Mouse (Mus musculus): ENCODE results near the gene Fam227a.
"Not testable (repeated sequence)": the region's sequence is repeated elsewhere in the genome, so short reads cannot be mapped to it uniquely, and the experiment has no call there.

The Fam227a gene

GRCm38 (mm10) chr15:79683707-79684465 is 25.1 kb upstream of the Fam227a start:
- DNase-seq (ENCODE audit: low spot score): no peak

GRCm38 (mm10) chr15:79683146-79683545 is 24.4 kb upstream of the Fam227a start:
- no peak for DNase-seq (ENCODE audit: low spot score)

GRCm38 (mm10) chr15:79681973-79682372 is 23.2 kb upstream of the Fam227a start:
- DNase-seq (ENCODE audit: low spot score): no peak

GRCm38 (mm10) chr15:79677936-79678335 is 19.2 kb upstream of the Fam227a start:
- no peak for DNase-seq (ENCODE audit: low spot score)

- DNase-seq (ENCODE audit: low spot score): not testable (repeated sequence)
Measured at GRCm38 (mm10) chr15:79671828-79672348, 13.1 kb upstream of the Fam227a start.

GRCm38 (mm10) chr15:79670972-79671299 is 12.2 kb upstream of the Fam227a start:
- DNase-seq (ENCODE audit: low spot score): no peak

GRCm38 (mm10) chr15:79670249-79670971 is 11.7 kb upstream of the Fam227a start, which contains the start of gene Tomm22:
Tomm22 (plus strand) TSS chr15:79670861.
- DNase-seq (ENCODE audit: low spot score): peak; percentile 89

- DNase-seq (ENCODE audit: low spot score): no peak
Measured at GRCm38 (mm10) chr15:79669195-79669594, 10.4 kb upstream of the Fam227a start.

- DNase-seq (ENCODE audit: low spot score): no peak
Measured at GRCm38 (mm10) chr15:79664666-79665065, 5.9 kb upstream of the Fam227a start.

GRCm38 (mm10) chr15:79661852-79662251 is 3.1 kb upstream of the Fam227a start:
- DNase-seq (ENCODE audit: low spot score): no peak

- DNase-seq (ENCODE audit: low spot score): peak; percentile 66
Measured at GRCm38 (mm10) chr15:79657837-79658530, 772 bp downstream of the Fam227a start.

- DNase-seq (ENCODE audit: low spot score): no peak
Measured at GRCm38 (mm10) chr15:79656451-79656850, 2.3 kb downstream of the Fam227a start.

- no peak for DNase-seq (ENCODE audit: low spot score)
Measured at GRCm38 (mm10) chr15:79651481-79651880, 7.3 kb downstream of the Fam227a start.

GRCm38 (mm10) chr15:79650569-79650968 is 8.2 kb downstream of the Fam227a start:
- no peak for DNase-seq (ENCODE audit: low spot score)

GRCm38 (mm10) chr15:79648130-79648529 is 10.6 kb downstream of the Fam227a start:
- DNase-seq (ENCODE audit: low spot score): no peak

- DNase-seq (ENCODE audit: low spot score): no peak
Measured at GRCm38 (mm10) chr15:79645483-79645882, 13.3 kb downstream of the Fam227a start.

GRCm38 (mm10) chr15:79641135-79641817 is 17.5 kb downstream of the Fam227a start:
- no peak for DNase-seq (ENCODE audit: low spot score)

- no peak for DNase-seq (ENCODE audit: low spot score)
Measured at GRCm38 (mm10) chr15:79630471-79630870, 28.3 kb downstream of the Fam227a start.

GRCm38 (mm10) chr15:79619770-79620414 is 38.9 kb downstream of the Fam227a start:
- no peak for DNase-seq (ENCODE audit: low spot score)

GRCm38 (mm10) chr15:79618456-79618855 is 40.3 kb downstream of the Fam227a start:
- DNase-seq (ENCODE audit: low spot score): no peak

- no peak for DNase-seq (ENCODE audit: low spot score)
Measured at GRCm38 (mm10) chr15:79617135-79617534, 41.6 kb downstream of the Fam227a start.

Measured in yolk sac, embryonic 10.5 days (tissue).